Comparison of ENCODE assay signal across 11 mouse cellular contexts in genomic region chr2:125031562-125032257, GRCm38 (mm10). TPM values are rescaled to one million over a fixed set of nuclear protein-coding genes. Genes with fewer than 3 reads are reported as not detected.
DNase-seq lines count a peak whose midpoint lies in the region; ATAC-seq lines count a peak whose summit lies in the region.
"Had no signal": no experiment of that assay in that cellular context is flagged by ENCODE, and none has a peak within 500 bp of the region (broad histone marks: within the 10 kb centered on the region; RNA-seq: fewer than 3 reads in every experiment).

No protein-coding gene starts in this region.

- DNase-seq in limb, embryonic 10.5 days (ENCODE audit: low spot score) = no peak
- peak; percentile 93 for DNase-seq in cerebellum, adult 9-11 months
- DNase-seq in layer of hippocampus, postnatal 10 days (ENCODE audit: low spot score in 2 of 2) = peak; percentile 46 to 67
- peak; percentile 17 for DNase-seq in right cerebral cortex, postnatal 14 days
- DNase-seq in heart, adult 8-10 months (ENCODE audit: low spot score) = no peak
- no peak for DNase-seq in adrenal gland, adult 8-10 months
- DNase-seq: thymus, adult 2 months had no signal

- H3K4me3 ChIP-seq in limb, embryonic 13.5 days = no peak overlapping the region
- H3K4me3 ChIP-seq in limb, embryonic 10.5 days = no peak overlapping the region
- H3K4me3 ChIP-seq: heart, embryonic 12.5 days; kidney, embryonic 15.5 days; liver, embryonic 15.5 days had no signal

- peak; percentile 41 for ATAC-seq in limb, embryonic 13.5 days (ENCODE audit: low FRiP score, low read depth)

- 62% methylated on average over 12 of the region's 12 CpGs for WGBS in limb, embryonic 13.5 days
- 94% methylated on average over 12 of the region's 12 CpGs for WGBS in limb, embryonic 10.5 days

- no peaks in the 10 kb centered on the region for H3K9me3 ChIP-seq in limb, embryonic 13.5 days
- no peaks in the 10 kb centered on the region for H3K9me3 ChIP-seq in limb, embryonic 10.5 days (replicated peaks)
- H3K9me3 ChIP-seq: heart, embryonic 12.5 days; kidney, embryonic 15.5 days; liver, embryonic 15.5 days had no signal

- 0 out of 2 replicates have a peak overlapping the region, but pooled peaks have one; percentile 3 for H3K4me2 ChIP-seq in limb, embryonic 13.5 days (replicated peaks)
- H3K4me2 ChIP-seq: heart, embryonic 12.5 days; kidney, embryonic 15.5 days; liver, embryonic 15.5 days had no signal

- H3K27ac ChIP-seq in limb, embryonic 13.5 days = peak overlapping the region; percentile 73
- H3K27ac ChIP-seq in limb, embryonic 10.5 days = no peak overlapping the region
- H3K27ac ChIP-seq: liver, embryonic 15.5 days had no signal

- H3K36me3 ChIP-seq in limb, embryonic 13.5 days = no peaks in the 10 kb centered on the region
- H3K36me3 ChIP-seq in limb, embryonic 10.5 days = no peaks in the 10 kb centered on the region
- H3K36me3 ChIP-seq: heart, embryonic 12.5 days; kidney, embryonic 15.5 days; liver, embryonic 15.5 days had no signal

- peaks cover 32% of the 10 kb centered on the region for H3K4me1 ChIP-seq in limb, embryonic 13.5 days
- H3K4me1 ChIP-seq in limb, embryonic 10.5 days = peaks cover 6% of the 10 kb centered on the region
- H3K4me1 ChIP-seq: liver, embryonic 15.5 days had no signal

- H3K27me3 ChIP-seq in limb, embryonic 13.5 days = no peaks in the 10 kb centered on the region
- no peaks in the 10 kb centered on the region for H3K27me3 ChIP-seq in limb, embryonic 10.5 days (ENCODE audit: low read depth, poor library complexity, severe bottlenecking)
- H3K27me3 ChIP-seq: heart, embryonic 12.5 days; kidney, embryonic 15.5 days; liver, embryonic 15.5 days had no signal

- no peak overlapping the region for H3K9ac ChIP-seq in limb, embryonic 13.5 days
- H3K9ac ChIP-seq: heart, embryonic 12.5 days; kidney, embryonic 15.5 days; liver, embryonic 15.5 days had no signal

RNA-seq across cellular contexts. Expression of gene Slc24a5, which starts 36.2 kb away (rescaled TPM):
- 3.5 and 4.3 TPM in 2 replicates for polyA plus RNA-seq in limb, embryonic 13.5 days (2015; fragmentation: Nextera tagmentation; extraction: Ambion mirVana)
- 3.7 and 5.2 TPM in 2 replicates for polyA plus RNA-seq in limb, embryonic 10.5 days (2016; fragmentation: Nextera tagmentation; extraction: Ambion mirVana)
- total RNA-seq in layer of hippocampus, postnatal 10 days (2021) = under 1 TPM in 1 of 2 experiments, not detected in 1; 0.38 TPM
- 1 to 10 TPM in 1 of 4 experiments, under 1 TPM in 3; 0.30 to 1.0 (median 0.52) TPM for total RNA-seq in heart, adult 8-10 months (2022)
- under 1 TPM in 1 of 4 experiments, not detected in 3; 0.46 TPM for total RNA-seq in adrenal gland, adult 8-10 months (2022)
- polyA plus RNA-seq: thymus, adult 2 months had no signal

Comparison
In these comparisons a context has a peak if more than half of its experiments do, and no peak if none do; other contexts are left out.
1. DNase-seq: peak in cerebellum, adult 9-11 months (single experiment), layer of hippocampus, postnatal 10 days (2 of 2) and right cerebral cortex, postnatal 14 days (single experiment); none in limb, embryonic 10.5 days (single experiment), heart, adult 8-10 months (single experiment) and adrenal gland, adult 8-10 months (single experiment).